Mouse (Mus musculus): ENCODE results near the gene Ypel2.
A peak's percentile ranks its signal among the peaks of the same experiment; 100 is the strongest.
"Not testable (repeated sequence)": the region's sequence is repeated elsewhere in the genome, so short reads cannot be mapped to it uniquely, and the experiment has no call there.

Ypel2 gene

GRCm38 (mm10) chr11:86993041-86994037, at the start of gene Ypel2:
TSS of gene Ypel2 (minus strand) at chr11:86993707.
- peak; percentile 95 to 98 for DNase-seq (ENCODE audit: low spot score in 2 of 2)

GRCm38 (mm10) chr11:87043052-87043451, 49.5 kb upstream of the Ypel2 start:
- DNase-seq (ENCODE audit: low spot score in 2 of 2): no peak

DNA sequence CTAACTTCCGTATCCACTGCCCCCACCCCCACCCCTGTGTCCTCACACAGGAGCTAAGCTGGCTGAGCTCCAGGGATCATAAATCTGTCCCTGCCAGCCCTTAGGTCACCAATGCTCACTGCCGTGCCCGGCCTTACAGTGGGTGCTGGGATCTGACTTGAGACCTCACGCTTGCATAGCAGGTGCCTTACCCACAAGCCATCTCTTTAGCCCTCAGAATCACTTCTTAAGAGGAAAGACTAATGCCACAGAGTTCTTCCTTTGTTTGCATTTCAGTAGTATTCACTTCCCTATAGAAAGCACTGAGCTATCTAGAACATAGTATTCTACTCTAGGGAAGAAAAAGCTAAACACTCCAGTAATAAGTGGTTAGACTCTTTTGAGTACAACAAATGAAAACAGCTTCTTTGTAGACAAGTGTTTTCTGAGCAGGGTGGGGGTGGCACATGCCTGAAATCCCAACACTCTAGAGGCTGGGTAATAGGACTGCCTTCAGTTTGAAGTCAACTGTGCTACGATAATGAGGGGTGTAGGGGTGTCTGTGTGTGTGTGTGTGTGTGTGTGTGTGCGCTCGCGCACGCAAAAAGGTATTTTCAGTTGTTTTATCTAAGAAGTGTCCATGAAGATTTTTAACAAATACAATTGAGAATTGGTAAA, 45.9 kb upstream of the Ypel2 start:
- no peak for DNase-seq (ENCODE audit: low spot score in 2 of 2)

- no peak for DNase-seq (ENCODE audit: low spot score in 2 of 2)
Measured at GRCm38 (mm10) chr11:87036180-87036579, 42.7 kb upstream of the Ypel2 start.

- no peak for DNase-seq (ENCODE audit: low spot score in 2 of 2)
Measured at GRCm38 (mm10) chr11:87028212-87028611, 34.7 kb upstream of the Ypel2 start.

GRCm38 (mm10) chr11:87026096-87026875, 32.8 kb upstream of the Ypel2 start:
- no peak for DNase-seq (ENCODE audit: low spot score in 2 of 2)

- no peak for DNase-seq (ENCODE audit: low spot score in 2 of 2)
Measured at GRCm38 (mm10) chr11:87025351-87025750, 31.8 kb upstream of the Ypel2 start.

DNA sequence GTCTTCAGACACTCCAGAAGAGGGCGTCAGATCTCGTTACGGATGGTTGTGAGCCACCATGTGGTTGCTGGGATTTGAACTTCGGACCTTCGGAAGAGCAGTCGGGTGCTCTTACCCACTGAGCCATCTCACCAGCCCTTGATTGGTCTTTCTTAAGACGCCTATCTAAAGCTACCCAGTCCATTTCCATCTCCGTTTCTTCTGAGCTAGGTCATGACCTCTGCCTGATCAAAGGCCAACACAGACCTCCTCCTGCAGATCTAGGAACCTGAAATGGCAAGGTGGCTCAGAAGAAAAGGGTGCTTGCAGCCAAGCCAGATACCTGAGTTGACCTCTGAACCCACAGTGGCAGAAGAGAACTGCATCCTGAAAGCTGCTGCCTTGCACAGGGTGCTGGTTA, 29.7 kb upstream of the Ypel2 start:
- not testable (repeated sequence) for DNase-seq (ENCODE audit: low spot score in 2 of 2)

DNA sequence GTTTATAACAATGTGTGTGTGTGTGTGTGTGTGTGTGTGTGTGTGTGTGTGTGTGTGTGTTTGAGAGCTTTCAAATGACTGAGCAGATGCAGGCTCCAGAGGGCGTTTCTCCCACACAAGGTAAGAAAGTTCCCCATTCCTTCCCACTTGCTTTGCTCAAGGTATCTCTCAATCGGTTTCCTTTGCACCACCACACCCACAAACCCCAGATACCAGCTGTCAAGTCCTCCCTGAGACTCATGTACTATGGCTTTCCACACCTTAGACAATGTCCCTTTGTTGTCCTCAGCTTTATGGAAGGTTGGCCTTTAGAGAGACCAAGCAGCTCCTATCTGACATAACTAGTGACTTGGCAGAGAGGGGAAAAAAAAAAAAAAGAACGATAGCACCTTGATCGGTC, 29.3 kb upstream of the Ypel2 start:
- no peak for DNase-seq (ENCODE audit: low spot score in 2 of 2)

GRCm38 (mm10) chr11:87021551-87021950, 28.0 kb upstream of the Ypel2 start:
- no peak for DNase-seq (ENCODE audit: low spot score in 2 of 2)

- DNase-seq (ENCODE audit: low spot score in 2 of 2): no peak
Measured at GRCm38 (mm10) chr11:87020449-87020848, 26.9 kb upstream of the Ypel2 start.

DNA sequence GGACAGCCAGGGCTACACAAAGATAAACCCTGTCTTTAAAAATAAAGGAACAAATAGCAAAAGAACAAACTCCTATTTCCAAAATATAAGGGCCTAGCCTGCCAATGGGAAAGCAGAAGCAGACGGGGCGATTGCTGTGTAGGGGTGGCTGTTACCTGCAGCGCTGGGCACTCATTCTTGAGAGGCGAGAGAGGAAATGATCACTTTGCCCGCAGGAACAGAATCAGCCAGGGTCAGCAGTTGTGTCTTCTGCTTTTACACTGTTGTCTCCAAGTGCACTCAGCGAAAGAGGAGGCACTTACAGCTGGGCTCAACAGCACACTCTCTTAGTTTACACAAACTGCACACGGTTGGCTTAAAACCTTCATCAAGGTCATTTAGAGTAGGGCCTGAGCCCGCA, 25.9 kb upstream of the Ypel2 start:
- DNase-seq (ENCODE audit: low spot score in 2 of 2): no peak

DNA sequence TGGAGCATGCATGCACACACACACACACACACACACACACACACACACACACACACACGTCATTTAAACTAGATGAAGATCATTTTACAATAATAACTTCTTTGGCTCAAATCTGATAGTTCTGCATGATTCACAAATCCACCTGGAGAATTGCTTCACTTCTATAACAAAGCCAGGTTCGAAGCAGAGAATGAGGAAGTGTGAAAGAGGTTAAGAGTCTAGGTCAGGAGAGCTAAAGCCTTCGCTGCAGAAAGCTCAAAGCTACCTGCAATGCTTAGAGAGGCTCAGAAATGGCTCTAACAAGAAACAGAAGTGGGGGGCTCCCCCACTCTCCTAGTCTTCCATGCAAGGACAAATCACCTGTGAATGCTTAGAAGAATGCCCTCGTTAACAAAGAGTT, 24.6 kb upstream of the Ypel2 start:
- no peak for DNase-seq (ENCODE audit: low spot score in 2 of 2)

DNA sequence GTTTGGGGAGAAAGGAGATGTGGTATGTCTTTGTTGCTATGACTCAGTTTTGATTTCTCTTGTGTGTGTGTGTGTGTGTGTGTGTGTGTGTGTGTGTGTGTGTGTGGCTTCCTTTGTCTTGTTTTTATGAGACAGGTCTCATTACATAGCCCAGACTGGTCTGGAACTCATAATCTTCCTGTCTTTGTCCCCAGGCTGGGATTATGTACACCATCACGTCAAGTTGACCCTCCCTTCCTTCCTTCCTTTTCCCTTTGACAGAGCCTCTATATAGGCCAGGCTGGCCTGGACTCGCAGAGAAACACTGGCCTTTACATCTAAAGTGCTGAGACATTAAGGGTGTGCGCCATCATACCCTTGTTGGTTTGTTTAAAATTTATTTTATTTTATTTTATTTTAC, 22.2 kb upstream of the Ypel2 start:
- no peak for DNase-seq (ENCODE audit: low spot score in 2 of 2)

DNA sequence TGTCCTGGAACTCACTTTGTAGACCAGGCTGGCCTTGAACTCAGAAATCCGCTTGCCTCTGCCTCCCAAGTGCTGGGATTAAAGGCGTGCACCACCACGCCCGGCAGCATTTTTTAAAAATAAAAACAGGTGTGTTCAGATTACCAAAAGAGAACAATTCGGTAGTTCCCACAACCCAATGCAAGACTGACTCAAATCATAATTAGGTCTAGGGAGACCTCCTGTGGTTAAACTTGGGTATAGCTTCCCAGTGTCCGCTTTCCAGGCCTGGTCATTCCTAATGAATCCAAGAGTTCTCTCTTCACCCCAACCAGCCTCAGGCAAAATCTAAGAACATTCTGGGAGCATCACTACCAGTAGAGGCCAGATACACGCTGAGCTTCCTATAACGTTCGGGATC, 17.0 kb upstream of the Ypel2 start:
- peak in 1 of 2 experiments; percentile 58 for DNase-seq (ENCODE audit: low spot score in 2 of 2)

DNA sequence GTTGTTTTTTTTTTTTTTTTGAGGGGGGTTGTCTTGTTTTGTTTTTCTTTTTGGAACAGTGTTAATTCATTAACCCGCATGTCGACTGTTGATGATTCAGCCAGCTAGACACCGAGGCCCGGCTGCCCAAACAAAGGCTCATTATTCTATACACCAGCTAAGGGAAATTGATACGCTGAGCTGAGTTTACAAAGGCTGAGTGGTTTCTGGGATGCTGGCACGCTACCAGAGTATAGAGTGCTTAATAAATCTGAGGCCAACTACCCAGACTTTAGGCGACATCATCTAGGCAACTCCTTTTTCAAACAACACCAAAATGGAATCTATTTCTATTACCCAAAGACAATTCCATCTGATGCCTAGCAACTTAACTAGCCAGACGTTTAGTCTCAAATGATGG, 13.9 kb upstream of the Ypel2 start:
- no peak for DNase-seq (ENCODE audit: low spot score in 2 of 2)

GRCm38 (mm10) chr11:87004960-87005755, 11.7 kb upstream of the Ypel2 start:
- no peak for DNase-seq (ENCODE audit: low spot score in 2 of 2)

- no peak for DNase-seq (ENCODE audit: low spot score in 2 of 2)
Measured at GRCm38 (mm10) chr11:87002078-87002829, 8.7 kb upstream of the Ypel2 start.

GRCm38 (mm10) chr11:87001217-87001616, 7.7 kb upstream of the Ypel2 start:
- DNase-seq (ENCODE audit: low spot score in 2 of 2): no peak

DNA sequence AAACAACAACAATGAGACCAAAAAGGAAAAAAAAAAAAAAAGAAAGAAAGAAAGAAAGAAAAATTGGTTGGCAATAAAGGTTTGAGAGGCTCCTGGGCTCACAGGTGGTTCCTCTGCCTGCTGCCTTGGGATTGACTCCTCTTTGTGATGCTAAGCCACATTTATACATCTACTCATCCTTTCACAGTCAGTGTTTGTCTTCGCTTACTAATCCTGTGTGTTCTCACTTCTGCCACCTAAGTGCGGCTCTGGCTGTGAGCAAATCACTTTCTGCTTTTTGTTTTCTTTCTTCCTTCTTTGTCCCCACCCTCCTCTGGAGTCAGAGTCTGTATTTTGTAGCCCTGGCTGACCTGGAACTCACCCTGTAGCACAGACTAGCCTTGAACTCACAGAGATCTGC, 2.8 kb upstream of the Ypel2 start:
- DNase-seq (ENCODE audit: low spot score in 2 of 2): no peak

All from frontal cortex, postnatal 14 days (tissue).